Mouse (Mus musculus): ENCODE data around the gene Chchd4.

DNA sequence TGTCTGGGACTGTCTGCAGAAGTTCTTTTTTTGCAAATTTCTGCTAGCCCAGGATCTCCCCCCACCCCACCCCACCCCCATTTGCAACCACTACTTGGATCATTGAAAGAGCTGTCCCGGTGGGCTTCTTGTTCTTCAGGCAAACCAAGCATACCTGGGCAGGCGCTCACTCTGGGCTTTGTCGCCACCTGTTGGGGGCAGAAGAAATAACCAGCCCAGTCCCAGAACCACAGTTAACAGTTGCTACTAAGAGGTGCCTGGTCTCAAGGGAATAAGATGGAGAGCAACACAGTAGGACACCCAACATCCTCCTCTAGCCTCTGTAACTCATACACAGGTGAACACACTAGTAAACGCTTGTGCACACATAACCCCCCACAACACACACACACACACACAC, 58.5 kb downstream of the Chchd4 start:
- TF ChIP-seq GATA1 (IDR thresholded peaks at IDR 0.05; ENCODE audit: borderline replicate concordance, low read length) (no peak), FLI1 (IDR thresholded peaks at IDR 0.05; ENCODE audit: low read length) (no peak)
